Mouse (Mus musculus) lung, embryonic 14.5 days (tissue): ENCODE measurements at regions not wholly inside any gene's neighbourhood (a gene's known extent, or its start where the extent isn't known, plus 50 kb on each side); places are given as distances from the start of the nearest gene placed in this dataset.

Source experiments
- ATAC-seq: fragments of 200-750 bp; cut with Nextera tagmentation; 2 replicates; pipeline ENCODE4 v1.8.0; 2017; ENCODE audit warnings: mild to moderate bottlenecking, moderate TSS enrichment, moderate library complexity; ENCODE audit not compliant: insufficient read depth
- DNase-seq: peaks from one replicate; pipeline ENCODE4 v3.0.0-alpha.2; 2015
- H3K27ac ChIP-seq: fragments of 300-500 bp; sonication (generic); 2 replicates; pipeline ENCODE4 v1.5.1; 2014; ENCODE audit warnings: low read depth, mild to moderate bottlenecking, moderate library complexity
- H3K27me3 ChIP-seq: fragments of 300-500 bp; sonication (generic); 2 replicates; pipeline ENCODE4 v1.6.1; 2014; ENCODE audit warnings: low read length, control low read depth; ENCODE audit not compliant: insufficient read depth
- H3K36me3 ChIP-seq: fragments of 300-500 bp; sonication (generic); 2 replicates; pipeline ENCODE4 v1.6.1; 2014; ENCODE audit warnings: control low read depth; ENCODE audit not compliant: insufficient read depth
- H3K4me1 ChIP-seq: fragments of 300-500 bp; sonication (generic); 2 replicates; pipeline ENCODE4 v1.6.1; 2014; ENCODE audit warnings: antibody characterized with exemption, control low read depth; ENCODE audit not compliant: insufficient read depth
- H3K4me2 ChIP-seq: fragments of 300-500 bp; sonication (generic); 2 replicates; pipeline ENCODE4 v1.6.1; 2014; ENCODE audit warnings: mild to moderate bottlenecking
- H3K4me3 ChIP-seq: fragments of 300-500 bp; sonication (generic); 2 replicates; pipeline ENCODE4 v1.5.1; 2014; ENCODE audit warnings: low read depth, low read length
- H3K9ac ChIP-seq: fragments of 300-500 bp; sonication (generic); 2 replicates; pipeline ENCODE4 v1.6.1; 2014
- H3K9me3 ChIP-seq: fragments of 300-500 bp; sonication (generic); 2 replicates; pipeline ENCODE4 v1.6.1; 2016; ENCODE audit warnings: low read depth, low read length, control low read depth
- CTCF ChIP-seq: IDR thresholded peaks from 2 replicates; pipeline ENCODE4 v1.5.1; 2016; ENCODE audit warnings: antibody characterized with exemption, low read depth
- WGBS: fragments of 180-500 bp; shearing (Covaris S2); extraction: QIAGEN DNeasy Blood & Tissue Kit; methylation state at CpG from one replicate; pipeline ENCODE4 v1.1.7; 2014; 5-methylcytosine and 5-hydroxymethylcytosine counted together

DNA sequence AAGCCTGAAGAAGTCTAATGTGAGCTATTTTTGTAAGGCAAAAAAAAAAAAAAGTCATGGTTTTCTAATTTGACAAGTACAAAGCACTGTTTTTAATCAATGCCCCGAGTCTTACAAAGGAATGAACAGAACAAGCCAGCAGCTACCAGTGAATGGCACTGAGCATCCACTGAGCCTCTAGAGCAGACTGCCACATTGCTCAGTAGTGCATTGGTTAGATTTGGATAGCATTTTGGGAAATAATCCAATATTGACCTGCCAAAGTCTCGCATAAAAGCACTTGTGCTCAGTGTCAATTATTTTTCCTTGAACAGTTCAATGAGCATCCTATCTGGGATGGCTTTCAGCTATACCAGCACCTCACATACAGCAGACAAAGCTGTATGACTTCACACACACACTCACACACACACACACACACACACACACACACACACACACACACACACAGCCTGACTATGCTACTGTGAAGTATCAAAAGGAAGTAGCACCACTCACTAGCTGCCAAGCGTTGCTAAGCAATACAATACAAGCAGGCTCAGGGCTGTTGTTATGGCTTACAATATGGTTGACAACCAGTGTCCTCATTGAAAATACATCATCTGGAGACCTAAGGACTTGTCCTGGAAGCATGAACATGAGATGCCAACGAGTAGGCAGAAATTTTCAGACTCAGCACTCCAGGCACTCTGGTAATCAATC, 717.8 kb downstream of the Bcl11a start:
- no peaks in the 10 kb centered on the region for H3K36me3 ChIP-seq
- H3K4me1 ChIP-seq = no peaks in the 10 kb centered on the region
- H3K9me3 ChIP-seq = no peaks in the 10 kb centered on the region
- 66% methylated on average over 4 of the region's 4 CpGs for WGBS
- H3K9ac ChIP-seq = no peak overlapping the region
- TF ChIP-seq CTCF = no peak
- ATAC-seq = no peak
- H3K4me3 ChIP-seq = no peak overlapping the region
- H3K27me3 ChIP-seq = no peaks in the 10 kb centered on the region
- H3K4me2 ChIP-seq = no peak overlapping the region
- DNase-seq = no peak
- H3K27ac ChIP-seq = no peak overlapping the region

DNA sequence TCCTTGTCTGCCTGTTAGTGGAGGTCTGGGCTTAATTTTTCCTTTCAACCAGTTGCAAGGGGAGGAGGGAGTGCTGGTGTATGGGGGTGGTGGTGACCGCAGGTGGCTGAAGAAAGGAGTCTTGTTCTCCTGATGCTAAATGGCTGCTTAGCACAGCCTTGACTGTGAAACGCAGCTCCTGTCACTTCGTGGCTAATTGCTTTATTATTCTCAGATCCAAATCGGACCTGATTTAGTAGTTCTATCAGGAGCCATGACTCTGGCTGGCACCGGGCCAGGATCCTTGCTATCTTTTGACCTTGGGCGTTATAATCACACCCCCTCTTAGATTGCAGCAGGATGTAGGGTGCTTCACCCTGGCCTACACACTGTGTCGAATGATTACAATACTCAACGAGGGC, 726.8 kb downstream of the Bcl11a start:
- H3K4me1 ChIP-seq = no peaks in the 10 kb centered on the region
- H3K4me3 ChIP-seq = no peak overlapping the region
- ATAC-seq (no peak), DNase-seq (no peak)
- H3K36me3 ChIP-seq = no peaks in the 10 kb centered on the region
- TF ChIP-seq CTCF = no peak
- H3K9me3 ChIP-seq = no peaks in the 10 kb centered on the region
- H3K9ac ChIP-seq = no peak overlapping the region
- no peak overlapping the region for H3K4me2 ChIP-seq
- no peaks in the 10 kb centered on the region for H3K27me3 ChIP-seq
- H3K27ac ChIP-seq = no peak overlapping the region
- WGBS = 71% methylated on average over 8 of the region's 8 CpGs

DNA sequence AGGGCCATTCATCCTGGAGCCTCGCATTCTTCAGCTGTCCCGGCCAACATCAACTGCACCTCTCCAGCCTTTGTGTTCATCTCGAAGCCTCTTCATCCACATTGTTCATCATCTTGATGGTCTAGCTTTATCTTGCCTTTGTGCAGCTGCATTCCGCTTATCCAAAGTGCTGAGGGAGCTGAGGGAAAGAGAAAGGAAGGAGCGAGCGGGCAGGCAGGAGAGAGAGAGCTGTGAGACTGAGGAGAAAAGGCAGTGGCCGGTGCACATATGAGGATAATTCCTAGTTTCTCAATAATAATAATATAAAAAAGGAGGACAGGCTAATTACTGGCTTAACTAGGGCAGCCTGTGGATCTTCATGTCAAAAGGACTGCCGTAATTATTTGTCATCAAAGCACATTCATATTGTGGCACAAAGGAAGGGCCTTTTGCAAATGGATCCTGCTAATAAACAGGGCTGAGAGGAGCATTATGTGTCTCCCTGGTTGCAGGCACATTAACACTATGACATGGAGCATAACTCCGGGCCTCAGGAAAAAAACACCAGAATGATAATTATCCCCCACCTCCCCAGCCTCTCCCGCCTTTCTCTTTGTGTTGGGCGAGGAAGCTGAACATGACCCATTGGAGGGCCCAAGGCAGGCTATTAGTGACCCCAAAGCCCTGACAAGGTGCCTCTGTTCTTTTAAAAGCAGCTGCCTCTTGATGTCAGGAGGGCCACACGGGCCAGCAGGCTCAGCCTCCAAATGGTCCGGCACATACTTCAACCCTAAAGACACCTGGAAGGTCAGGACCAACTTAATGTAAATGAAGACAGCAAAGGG, 751.9 kb downstream of the Bcl11a start:
- no peaks in the 10 kb centered on the region for H3K9me3 ChIP-seq
- no peak for TF ChIP-seq CTCF
- H3K9ac ChIP-seq = no peak overlapping the region
- no peaks in the 10 kb centered on the region for H3K36me3 ChIP-seq
- ATAC-seq = no peak; the same call in 1 of the 2 replicates
- H3K4me2 ChIP-seq = no peak overlapping the region
- no peaks in the 10 kb centered on the region for H3K27me3 ChIP-seq
- no peak overlapping the region for H3K4me3 ChIP-seq
- H3K27ac ChIP-seq = no peak overlapping the region
- 43% methylated on average over 13 of the region's 13 CpGs for WGBS
- H3K4me1 ChIP-seq = no peaks in the 10 kb centered on the region
- peak; percentile 7 for DNase-seq

DNA sequence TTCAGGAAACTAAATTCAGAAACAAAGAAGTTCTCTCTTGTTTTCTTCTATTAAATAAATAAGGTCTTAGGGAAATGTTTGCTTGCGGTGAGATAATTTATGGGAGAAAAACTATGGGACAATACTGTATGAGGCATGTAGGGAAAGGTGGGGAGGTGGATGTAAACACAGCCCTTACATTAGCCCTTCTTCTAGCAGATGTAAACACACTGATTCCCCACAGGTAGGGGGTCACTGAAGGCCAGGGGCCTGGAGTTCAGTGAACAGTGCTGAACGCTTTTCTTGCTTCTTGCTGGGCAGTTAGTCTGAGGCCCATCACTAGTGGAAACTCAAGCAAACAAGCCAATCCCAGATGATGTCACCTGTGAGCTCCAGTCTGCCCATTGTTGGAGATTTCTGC, 752.6 kb downstream of the Bcl11a start:
- no peak for TF ChIP-seq CTCF
- Histone ChIP-seq H3K36me3 (no peaks in the 10 kb centered on the region), H3K9me3 (no peaks in the 10 kb centered on the region), H3K9ac (no peak overlapping the region), H3K4me1 (no peaks in the 10 kb centered on the region), H3K4me3 (no peak overlapping the region), H3K27me3 (no peaks in the 10 kb centered on the region), H3K27ac (no peak overlapping the region), H3K4me2 (no peak overlapping the region)
- ATAC-seq (no peak), DNase-seq (no peak)
- WGBS = 68% methylated on average over 2 of the region's 2 CpGs

DNA sequence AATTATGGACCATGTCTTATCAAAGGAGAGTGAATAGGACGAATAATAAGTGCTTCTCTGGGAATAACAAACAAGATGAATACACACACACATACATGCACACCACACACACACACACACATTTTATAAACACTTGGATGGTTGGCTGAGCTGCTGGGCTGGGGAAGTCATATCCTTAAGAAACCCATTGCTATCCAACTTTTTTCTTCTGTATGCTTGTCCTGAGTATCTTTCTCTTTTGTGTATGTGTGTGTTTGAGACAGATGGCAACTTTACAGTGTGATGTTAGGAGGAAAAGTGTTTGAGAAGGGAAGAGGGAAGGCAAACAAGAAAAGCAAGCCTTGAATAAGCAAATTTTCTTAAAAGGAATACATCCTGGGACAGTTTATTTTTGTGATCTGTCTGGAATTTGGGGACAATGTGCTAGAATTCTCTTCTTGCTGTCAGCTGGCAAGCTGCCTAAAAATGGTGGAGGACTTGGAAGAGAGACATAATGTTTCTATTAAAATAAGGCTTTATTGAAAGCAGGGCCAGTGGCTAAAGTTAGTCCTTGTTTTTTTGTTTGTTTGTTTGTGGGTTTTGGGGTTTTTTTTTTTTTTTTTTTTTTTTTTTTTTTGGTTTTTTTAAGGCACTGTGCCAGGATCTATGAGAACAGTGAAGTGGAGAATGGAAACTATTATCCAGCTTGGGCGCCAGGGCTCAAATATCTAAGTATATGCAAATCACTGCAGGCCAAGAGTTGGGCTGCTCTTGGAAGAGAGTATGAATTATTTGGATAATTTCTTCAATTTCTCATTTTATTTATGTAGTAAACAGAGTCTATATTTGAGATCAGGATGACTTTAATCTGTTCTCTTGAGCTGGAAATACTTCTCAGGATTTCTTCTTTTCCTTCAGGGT, 766.2 kb downstream of the Bcl11a start:
- H3K27ac ChIP-seq = peak overlapping the region; percentile 38; the same call in 1 of the 2 replicates
- peak; percentile 88 for ATAC-seq
- no peak for TF ChIP-seq CTCF

DNA sequence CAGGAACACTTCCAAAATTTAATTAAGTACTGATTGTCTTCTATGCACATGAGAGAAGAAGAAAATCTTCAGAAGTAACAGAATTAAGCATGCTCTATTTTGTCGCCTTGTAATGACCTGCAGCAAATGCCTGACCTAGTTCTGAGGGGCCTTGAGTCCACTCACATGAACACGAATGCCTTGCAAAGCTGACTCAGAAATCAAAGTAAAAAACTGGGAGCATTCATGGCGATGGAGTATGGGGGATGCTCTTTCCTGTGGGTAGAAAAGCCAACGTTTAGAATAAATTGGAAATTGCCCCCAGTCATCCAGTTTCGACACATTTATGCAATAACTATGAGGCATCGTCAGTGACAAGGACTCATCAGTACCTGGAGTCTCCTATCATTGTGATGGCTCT, 779.1 kb downstream of the Bcl11a start:
- no peak for DNase-seq
- H3K9ac ChIP-seq = no peak overlapping the region
- H3K4me2 ChIP-seq = no peak overlapping the region
- no peaks in the 10 kb centered on the region for H3K36me3 ChIP-seq
- H3K4me3 ChIP-seq = no peak overlapping the region
- 77% methylated on average over 6 of the region's 6 CpGs for WGBS
- H3K27me3 ChIP-seq = no peaks in the 10 kb centered on the region
- ATAC-seq = no peak
- no peak overlapping the region for H3K27ac ChIP-seq
- H3K4me1 ChIP-seq = no peaks in the 10 kb centered on the region
- no peak for TF ChIP-seq CTCF
- no peaks in the 10 kb centered on the region for H3K9me3 ChIP-seq

More for the DNA sequence above, 766.2 kb downstream of the Bcl11a start:
- H3K4me3 ChIP-seq = no peak overlapping the region
- H3K4me1 ChIP-seq = 0 out of 2 replicates have a peak, but pooled peaks cover 2% of the 10 kb centered on the region
- H3K9me3 ChIP-seq = no peaks in the 10 kb centered on the region
- H3K4me2 ChIP-seq = no peak overlapping the region
- WGBS = 51% methylated on average over 2 of the region's 2 CpGs
- H3K36me3 ChIP-seq = no peaks in the 10 kb centered on the region
- no peak overlapping the region for H3K9ac ChIP-seq
- no peaks in the 10 kb centered on the region for H3K27me3 ChIP-seq
- DNase-seq = peak; percentile 93
